Mouse (Mus musculus) cortical plate, adult 2 months (tissue): ENCODE measurements around the gene Prpf8.

ENCODE experiments used
- CTCF ChIP-seq: fragments of 200-500 bp; IDR thresholded peaks from 2 replicates; pipeline ENCODE4 v1.5.1; 2011; ENCODE audit warnings: mild to moderate bottlenecking, control low read depth, low read length; ENCODE audit not compliant: insufficient read depth; ENCODE audit errors: extremely low read depth
- POLR2A ChIP-seq: fragments of 200-500 bp; IDR thresholded peaks from 2 replicates; pipeline ENCODE4 v1.6.1; 2011; ENCODE audit warnings: mild to moderate bottlenecking, low read length, control low read depth; ENCODE audit not compliant: insufficient read depth; ENCODE audit errors: extremely low read depth

GRCm38 (mm10) chr11:75462253-75462783 lies 24.3 kb upstream of the Prpf8 start:
- TF ChIP-seq CTCF: no peak
- no peak for TF ChIP-seq POLR2A
